Mouse (Mus musculus) erythroblast, embryonic 14.5 days (primary cell): ENCODE measurements around the gene Wdr53. TPM values are rescaled to one million over a fixed set of nuclear protein-coding genes. Genes with fewer than 3 reads are reported as not detected.
A peak's percentile ranks its signal among the peaks of the same experiment; 100 is the strongest.
"Not testable (repeated sequence)": the region's sequence is repeated elsewhere in the genome, so short reads cannot be mapped to it uniquely, and the experiment has no call there.

Experiments
- H3K27me3 ChIP-seq: 2 replicates; pipeline ENCODE4 v1.6.1; 2012; ENCODE audit warnings: inconsistent platforms; ENCODE audit not compliant: control insufficient read depth
- H3K36me3 ChIP-seq: 2 replicates; pipeline ENCODE4 v1.6.1; 2012; ENCODE audit warnings: mild to moderate bottlenecking, inconsistent platforms; ENCODE audit not compliant: control insufficient read depth
- H3K4me1 ChIP-seq: 2 replicates; pipeline ENCODE4 v1.6.1; 2012; ENCODE audit warnings: inconsistent platforms; ENCODE audit not compliant: control insufficient read depth
- H3K4me3 ChIP-seq: replicated peaks from 2 replicates; pipeline ENCODE3; 2012; ENCODE audit warnings: moderate library complexity, mild to moderate bottlenecking, inconsistent platforms
- H3K9me3 ChIP-seq: 2 replicates; pipeline ENCODE4 v1.6.1; 2012; ENCODE audit warnings: low read length, inconsistent platforms, mixed read lengths; ENCODE audit not compliant: control insufficient read depth
- GATA1 ChIP-seq: IDR thresholded peaks from 2 replicates; pipeline ENCODE4 v1.6.1; 2012; ENCODE audit warnings: low read length, inconsistent platforms, mixed read lengths
- TAL1 ChIP-seq: IDR thresholded peaks from 3 replicates; pipeline ENCODE4 v1.6.1; 2012; ENCODE audit warnings: low read length, inconsistent platforms, mixed read lengths
- polyA plus RNA-seq: library from polyadenylated mRNA; stranded (reverse); fragments of >175 nt; gene quantifications from 2 replicates; pipeline ENCODE4 v1.2.3, GENCODE M21; 2012

Gene Wdr53
- polyA plus RNA-seq, 1 experiment: 2.4 TPM

DNA sequence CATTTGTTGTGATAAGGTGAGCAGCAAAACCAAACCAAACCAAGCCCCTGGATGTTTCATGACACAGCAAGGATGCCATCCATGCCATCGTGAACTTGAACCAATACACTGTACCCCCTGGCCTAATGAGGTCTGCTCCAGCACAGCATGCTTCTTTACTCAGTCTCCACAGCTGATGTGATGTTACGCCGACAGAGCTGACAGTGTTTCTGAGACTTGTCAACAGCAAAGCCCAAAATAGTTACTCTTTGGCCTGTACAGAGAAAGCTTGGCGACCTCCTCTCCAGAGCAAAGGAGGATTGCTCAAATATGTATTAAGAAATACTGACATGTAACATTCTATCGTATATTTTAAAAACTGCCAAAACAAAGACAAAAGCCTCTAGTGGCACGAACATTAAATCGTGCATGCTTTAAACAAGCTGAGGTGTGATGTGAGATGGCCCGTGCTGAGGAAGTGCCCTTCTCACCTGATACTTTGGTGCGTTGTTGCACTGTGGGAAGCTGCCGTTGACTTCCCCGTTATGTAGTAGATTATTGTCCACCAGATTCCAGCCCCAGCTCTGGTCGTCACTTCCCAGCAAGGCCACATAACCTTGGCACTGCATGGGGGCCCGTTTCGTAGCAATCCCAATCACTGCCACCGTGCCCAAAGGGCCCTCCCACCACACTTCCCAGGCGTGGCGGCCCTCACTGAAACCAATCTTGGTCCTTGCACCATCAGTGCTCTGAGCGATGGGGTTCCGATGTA lies 8.9 kb upstream of the Wdr53 start:
- TF ChIP-seq GATA1 (no peak), TAL1 (no peak)
- Histone ChIP-seq H3K4me1 (peaks cover 5% of the 10 kb centered on the region), H3K27me3 (no peaks in the 10 kb centered on the region), H3K9me3 (no peaks in the 10 kb centered on the region), H3K36me3 (peaks cover 67% of the 10 kb centered on the region), H3K4me3 (no peak overlapping the region)

DNA sequence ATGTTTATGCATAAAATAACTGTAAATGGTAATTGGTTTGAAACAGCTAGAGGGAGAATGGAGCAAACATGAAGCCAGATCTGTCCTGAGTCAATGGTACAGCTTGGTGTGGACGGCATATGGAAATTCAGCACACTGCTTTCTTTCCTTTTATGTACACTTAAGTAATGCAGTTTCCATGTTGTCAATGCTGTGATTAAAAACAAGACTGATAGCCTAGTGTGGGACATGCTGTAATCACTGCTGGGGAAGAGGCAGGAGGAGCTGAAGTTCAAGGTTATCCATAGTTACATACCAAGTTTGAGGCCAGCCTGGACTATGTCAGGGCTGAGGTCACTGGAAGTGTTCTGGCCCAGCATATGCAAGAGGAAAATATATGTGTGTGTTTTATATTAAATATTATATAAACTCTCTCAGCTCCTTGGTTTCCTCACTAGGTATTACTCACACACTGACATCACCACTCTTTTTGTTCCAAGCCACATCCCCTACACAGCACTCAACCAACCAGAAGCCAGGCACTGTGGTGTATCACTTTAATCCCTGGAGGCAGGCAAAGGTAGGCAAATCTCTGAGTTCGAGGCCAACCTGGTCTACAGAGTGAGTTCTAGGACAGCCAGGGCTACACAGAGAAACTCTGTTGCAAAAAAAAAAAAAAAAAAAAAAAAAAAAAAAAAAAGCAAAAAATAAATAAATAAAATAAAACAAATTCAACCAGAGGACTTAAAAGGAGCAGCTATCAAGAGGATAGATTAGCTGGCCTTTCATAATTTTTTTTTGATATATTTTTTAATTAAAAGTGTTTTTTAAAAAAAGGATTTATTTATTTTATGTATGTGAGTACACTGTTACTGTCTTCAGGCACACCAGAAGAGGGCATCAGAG lies 7.4 kb upstream of the Wdr53 start:
- H3K27me3 ChIP-seq: no peaks in the 10 kb centered on the region
- peaks cover 17% of the 10 kb centered on the region for H3K4me1 ChIP-seq
- H3K36me3 ChIP-seq: peaks cover 59% of the 10 kb centered on the region
- no peak overlapping the region for H3K4me3 ChIP-seq
- TF ChIP-seq TAL1: no peak
- no peak for TF ChIP-seq GATA1
- H3K9me3 ChIP-seq: no peaks in the 10 kb centered on the region

DNA sequence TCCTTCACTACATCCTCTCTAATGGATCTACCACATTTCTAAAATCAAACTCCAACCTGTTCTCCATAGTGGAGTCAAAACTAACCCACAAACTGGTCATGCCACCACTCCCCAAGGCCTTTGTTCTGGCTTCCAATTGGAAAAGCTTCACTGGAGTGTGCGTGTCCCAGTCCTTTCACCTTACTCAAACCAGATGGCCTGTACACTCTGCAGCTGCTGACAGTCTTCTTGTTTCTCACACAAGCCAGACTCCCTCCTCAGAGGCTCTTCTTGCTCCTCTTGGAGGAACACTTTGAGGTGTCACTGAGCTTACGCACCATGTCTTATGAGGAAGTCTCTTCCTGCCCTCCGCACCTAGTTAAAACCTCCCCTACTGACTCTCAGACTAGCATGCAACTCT lies 3.1 kb upstream of the Wdr53 start:
- H3K9me3 ChIP-seq: no peaks in the 10 kb centered on the region
- H3K4me1 ChIP-seq: peaks cover 44% of the 10 kb centered on the region
- no peak overlapping the region for H3K4me3 ChIP-seq
- peaks cover 27% of the 10 kb centered on the region for H3K36me3 ChIP-seq
- H3K27me3 ChIP-seq: no peaks in the 10 kb centered on the region
- TF ChIP-seq TAL1: no peak
- TF ChIP-seq GATA1: no peak

DNA sequence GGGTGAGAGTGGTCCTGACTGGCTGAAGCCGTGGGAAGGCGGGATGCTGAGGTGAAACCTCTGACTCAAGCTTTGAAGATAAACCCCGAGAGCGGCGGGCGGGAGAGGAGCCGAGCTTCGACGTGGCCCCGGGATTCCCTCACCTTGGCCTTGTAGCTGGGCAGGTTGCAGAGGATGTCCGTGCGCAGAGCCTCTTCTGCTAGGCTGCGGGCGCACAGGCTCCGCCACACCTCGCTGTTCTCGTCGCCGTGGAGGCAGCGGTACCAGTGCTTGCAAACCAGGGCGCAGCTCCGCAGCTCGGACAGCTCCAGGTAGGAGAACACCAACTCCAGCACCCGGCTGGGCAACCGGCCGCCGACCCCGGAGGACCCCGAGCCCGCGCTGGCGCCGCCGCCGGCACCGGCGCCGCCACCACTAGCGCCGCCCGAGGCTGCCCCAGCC lies 656 bp upstream of the Wdr53 start:
- peak overlapping the region; percentile 97 for H3K4me3 ChIP-seq
- peaks cover 22% of the 10 kb centered on the region for H3K36me3 ChIP-seq
- TF ChIP-seq GATA1: no peak
- no peak for TF ChIP-seq TAL1
- no peaks in the 10 kb centered on the region for H3K27me3 ChIP-seq
- no peaks in the 10 kb centered on the region for H3K9me3 ChIP-seq
- peaks cover 55% of the 10 kb centered on the region for H3K4me1 ChIP-seq

DNA sequence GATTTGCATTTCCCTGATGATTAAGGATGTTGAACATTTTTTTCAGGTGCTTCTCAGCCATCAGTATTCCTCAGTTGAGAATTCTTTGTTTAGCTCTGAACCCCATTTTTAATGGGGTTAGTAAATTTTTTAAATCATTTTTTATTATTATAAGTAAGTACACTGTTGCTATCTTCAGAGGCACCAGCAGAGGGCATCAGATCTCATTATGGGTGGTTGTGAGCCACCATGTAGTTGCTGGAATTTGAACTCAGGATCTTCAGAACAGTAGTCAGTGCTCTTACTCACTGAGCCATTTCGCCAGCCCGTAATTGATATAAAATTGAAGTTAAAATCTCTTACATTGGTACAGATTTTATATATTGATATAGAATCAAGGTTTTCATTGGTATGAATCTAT lies 17.2 kb downstream of the Wdr53 start:
- H3K27me3 ChIP-seq, H3K4me3 ChIP-seq, H3K36me3 ChIP-seq, H3K4me1 ChIP-seq, H3K9me3 ChIP-seq: not testable (repeated sequence)

DNA sequence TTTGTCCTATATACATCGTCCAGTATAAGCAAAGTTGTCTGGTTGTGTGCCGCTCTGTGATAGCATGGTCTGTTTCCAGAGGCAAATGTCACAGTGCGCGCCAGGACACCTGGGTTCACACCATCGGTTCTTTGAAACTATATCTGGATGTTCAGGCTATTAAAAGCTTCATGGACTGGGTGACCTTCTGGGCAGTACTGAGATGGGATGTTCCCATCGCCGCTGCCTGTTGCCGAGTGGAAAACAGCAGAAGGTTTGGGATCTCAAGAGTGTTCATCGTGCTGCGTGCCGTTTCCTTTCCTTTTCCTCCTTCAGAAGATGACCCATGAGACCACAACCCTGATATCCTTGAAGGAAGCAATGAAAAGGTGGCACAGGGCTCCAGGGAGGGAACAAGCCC lies 24.3 kb downstream of the Wdr53 start, which contains the start of gene Smco1:
Smco1 (plus strand) TSS at position 178 of the 400 bp plus-strand sequence.
- Histone ChIP-seq H3K4me3 (no peak within 1 kb of the TSS), H3K27me3 (peaks cover 6% of the 10 kb centered on the region), H3K9me3 (no peaks in the 10 kb centered on the region), H3K36me3 (no peaks in the 10 kb centered on the region), H3K4me1 (peaks cover 5% of the 10 kb centered on the region)
- no peak for TF ChIP-seq GATA1
- no peak for TF ChIP-seq TAL1

DNA sequence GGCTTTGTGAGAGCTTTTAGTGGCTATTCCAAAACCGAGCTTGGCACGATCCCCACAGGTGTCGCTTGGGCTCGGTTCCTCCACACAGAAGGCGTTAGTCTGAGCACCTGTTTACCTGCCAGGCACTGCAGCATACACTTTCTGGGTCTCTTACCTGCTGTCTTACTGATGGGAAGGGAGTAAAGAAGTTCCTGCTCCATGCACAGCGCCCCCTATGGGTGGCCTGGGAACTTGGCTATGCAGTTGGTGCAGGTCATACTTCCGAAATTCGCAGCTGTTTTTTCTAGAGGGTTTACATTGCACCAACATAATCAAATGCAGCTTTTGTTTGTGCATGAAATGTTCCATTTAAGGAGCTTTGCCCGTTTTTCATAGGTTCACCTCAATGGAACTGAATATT lies 26.3 kb downstream of the Wdr53 start:
- no peaks in the 10 kb centered on the region; the same call in 1 of the 2 replicates for H3K36me3 ChIP-seq
- peaks cover 3% of the 10 kb centered on the region; the same call in 1 of the 2 replicates for H3K27me3 ChIP-seq
- peaks cover 16% of the 10 kb centered on the region for H3K4me1 ChIP-seq
- no peak for TF ChIP-seq TAL1
- TF ChIP-seq GATA1: no peak
- H3K9me3 ChIP-seq: no peaks in the 10 kb centered on the region
- H3K4me3 ChIP-seq: no peak overlapping the region

DNA sequence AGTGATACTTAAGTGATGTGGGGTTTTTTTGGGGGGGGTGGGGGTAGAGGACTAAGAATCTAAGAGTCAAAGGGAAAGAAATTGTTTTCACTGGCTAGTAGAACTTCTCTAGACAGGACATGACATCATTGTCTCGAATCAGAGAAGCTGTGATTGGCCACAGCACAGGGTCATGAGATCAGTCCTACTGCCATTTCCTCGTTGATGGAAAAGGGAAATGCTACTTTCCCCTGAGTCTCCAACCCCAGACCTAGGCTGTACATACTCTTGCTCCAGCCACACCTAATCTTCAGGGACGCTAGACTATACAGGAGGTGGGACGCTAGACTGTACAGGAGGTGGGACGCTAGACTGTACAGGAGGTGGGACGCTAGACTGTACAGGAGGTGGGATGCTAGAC lies 28.0 kb downstream of the Wdr53 start:
- TF ChIP-seq GATA1 (no peak), TAL1 (no peak)
- Histone ChIP-seq H3K4me3 (no peak overlapping the region), H3K9me3 (peaks cover 3% of the 10 kb centered on the region), H3K36me3 (peaks cover 14% of the 10 kb centered on the region), H3K4me1 (peaks cover 33% of the 10 kb centered on the region), H3K27me3 (peaks cover 3% of the 10 kb centered on the region; the same call in 1 of the 2 replicates)

DNA sequence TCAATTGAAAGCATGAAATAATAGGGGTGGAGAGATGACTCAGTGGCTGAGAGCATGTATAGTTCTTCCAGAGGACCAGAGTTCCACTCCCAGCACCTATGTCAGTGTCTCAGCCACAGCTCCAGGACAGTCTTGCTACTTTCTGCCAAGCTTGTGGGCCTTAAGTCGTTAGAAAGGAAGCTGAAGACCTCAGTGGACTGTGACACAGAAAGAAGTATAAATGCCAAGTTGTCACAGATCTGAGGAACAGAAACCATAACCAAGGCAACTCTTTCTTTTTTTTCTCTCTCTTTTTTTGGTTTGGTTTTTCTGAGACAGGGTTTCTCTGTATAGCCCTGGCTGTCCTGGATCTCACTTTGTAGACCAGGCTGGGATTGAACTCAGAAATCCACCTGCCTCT lies 28.8 kb downstream of the Wdr53 start:
- no peak overlapping the region for H3K4me3 ChIP-seq
- peaks cover 7% of the 10 kb centered on the region for H3K9me3 ChIP-seq
- peaks cover 38% of the 10 kb centered on the region for H3K4me1 ChIP-seq
- peaks cover 3% of the 10 kb centered on the region; the same call in 1 of the 2 replicates for H3K27me3 ChIP-seq
- TF ChIP-seq TAL1: no peak
- no peak for TF ChIP-seq GATA1
- H3K36me3 ChIP-seq: peaks cover 21% of the 10 kb centered on the region
